Mouse (Mus musculus): ENCODE measurements around the gene Gm8108. TPM values are rescaled to one million over a fixed set of nuclear protein-coding genes. Genes with fewer than 3 reads are reported as not detected.
A peak's percentile ranks its signal among the peaks of the same experiment; 100 is the strongest.
"Not testable (repeated sequence)": the region's sequence is repeated elsewhere in the genome, so short reads cannot be mapped to it uniquely, and the experiment has no call there.

The Gm8108 gene
- polyA plus RNA-seq (2015; fragmentation: Nextera tagmentation; extraction: Ambion mirVana): 2.0 TPM in 1 of 2 replicates, not detected in the other

DNA sequence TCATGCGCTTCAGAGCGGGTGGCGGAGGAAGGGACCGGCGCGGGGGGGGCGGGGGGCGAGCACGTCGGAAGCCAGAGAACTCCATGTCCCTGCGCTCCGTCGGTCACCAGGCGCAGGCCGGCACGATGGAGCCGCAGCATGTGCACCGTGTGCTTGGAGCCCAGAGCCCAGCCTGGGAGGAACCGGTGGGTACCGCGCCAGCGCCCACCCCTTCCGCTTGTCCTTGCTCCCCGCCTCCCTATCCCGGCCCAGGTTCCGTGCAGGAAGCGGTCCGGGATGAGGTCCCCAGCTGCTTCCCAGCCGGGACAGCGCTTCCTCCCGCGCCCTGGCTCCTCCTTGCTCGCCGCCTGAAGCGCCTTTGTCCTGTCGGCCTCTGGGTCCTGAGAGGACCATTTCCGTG lies at the start of gene Gm8108:
TSS of gene Gm8108 (plus strand) at position 101 of the 400 bp plus-strand sequence.
- not testable (repeated sequence) for H3K36me3 ChIP-seq; H3K27ac ChIP-seq; ATAC-seq (replicated peaks; ENCODE audit: insufficient number of reproducible peaks, insufficient read depth, low FRiP score, low read depth); H3K27me3 ChIP-seq; H3K4me1 ChIP-seq (replicated peaks); H3K9me3 ChIP-seq (replicated peaks)
- peak within 1 kb of the TSS; percentile 70 for H3K4me2 ChIP-seq
- 0 out of 2 replicates have a peak within 1 kb of the TSS, but pooled peaks have one; percentile 38 for H3K9ac ChIP-seq
- peak within 1 kb of the TSS; percentile 50 for H3K4me3 ChIP-seq
- WGBS: 2% methylated on average over 30 of the region's 37 CpGs

DNA sequence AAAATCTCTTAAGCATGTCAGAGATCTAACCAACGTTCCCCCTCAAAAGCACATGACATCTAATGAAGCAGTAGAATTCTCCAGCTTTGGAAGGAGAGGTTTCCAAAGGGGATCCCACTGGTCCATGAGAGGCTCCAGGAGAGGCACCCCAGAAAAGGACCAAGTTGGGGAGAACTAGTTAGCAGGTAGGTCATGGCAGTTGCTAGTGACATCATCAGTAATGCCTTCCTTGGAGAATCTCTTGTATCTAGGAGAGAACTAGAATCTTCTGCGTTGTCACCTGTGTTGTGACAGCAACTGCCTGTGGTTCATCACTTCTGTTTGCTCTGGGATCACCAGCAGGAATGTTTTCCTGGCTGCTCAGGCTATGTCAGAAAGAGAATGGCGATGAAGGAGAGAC lies 26.5 kb upstream of the Gm8108 start, which contains the start of gene Gm3115:
TSS of gene Gm3115 (plus strand) at position 301 of the 400 bp plus-strand sequence.
- not testable (repeated sequence) for ATAC-seq (replicated peaks; ENCODE audit: insufficient number of reproducible peaks, insufficient read depth, low FRiP score, low read depth); H3K4me1 ChIP-seq (replicated peaks); H3K4me3 ChIP-seq; H3K9ac ChIP-seq; H3K4me2 ChIP-seq; H3K9me3 ChIP-seq (replicated peaks); H3K27ac ChIP-seq; H3K27me3 ChIP-seq; H3K36me3 ChIP-seq
- 60% methylated on average over 3 of the region's 3 CpGs for WGBS

DNA sequence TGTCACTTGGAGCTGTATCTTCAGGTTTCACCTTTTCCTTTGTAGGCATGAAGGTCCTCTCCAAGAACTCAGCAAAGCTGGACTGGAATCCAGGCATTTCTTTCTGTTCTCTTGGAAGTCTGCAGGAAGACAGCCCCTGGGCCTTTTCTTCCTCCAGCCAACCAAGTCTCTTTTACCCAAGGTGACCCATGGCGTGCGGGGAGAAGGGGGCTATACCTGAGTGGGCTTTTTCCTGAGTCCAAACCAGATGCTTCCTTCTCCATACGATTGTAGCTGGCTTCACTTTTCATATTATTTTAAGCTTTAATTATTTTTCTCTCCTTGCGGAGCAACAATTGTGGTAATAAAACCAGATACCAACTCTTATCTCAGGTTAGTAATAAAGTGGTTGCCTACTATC lies 31.3 kb downstream of the Gm8108 start:
- H3K27me3 ChIP-seq; H3K27ac ChIP-seq; H3K4me3 ChIP-seq; H3K4me1 ChIP-seq (replicated peaks); H3K9me3 ChIP-seq (replicated peaks); H3K36me3 ChIP-seq; H3K9ac ChIP-seq; H3K4me2 ChIP-seq; ATAC-seq (replicated peaks; ENCODE audit: insufficient number of reproducible peaks, insufficient read depth, low FRiP score, low read depth): not testable (repeated sequence)
- 79% methylated on average over 4 of the region's 4 CpGs for WGBS

DNA sequence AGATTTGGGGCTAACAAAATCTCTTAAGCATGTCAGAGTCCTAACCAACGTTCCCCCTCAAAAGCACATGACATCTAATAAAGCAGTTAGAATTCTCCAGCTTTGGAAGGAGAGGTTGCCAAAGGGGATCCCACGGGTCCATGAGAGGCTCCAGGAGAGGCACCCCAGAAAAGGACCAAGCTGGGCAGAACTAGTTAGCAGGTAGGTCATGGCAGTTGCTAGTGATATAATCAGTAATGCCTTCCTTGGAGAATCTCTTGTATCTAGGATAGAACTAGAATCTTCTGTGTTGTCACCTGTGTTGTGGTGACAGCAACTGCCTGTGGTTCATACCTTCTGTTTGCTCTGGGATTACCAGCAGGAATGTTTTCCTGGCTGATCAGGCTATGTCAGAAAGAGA lies 54.4 kb downstream of the Gm8108 start, which contains the start of gene Gm3127:
TSS of gene Gm3127 (plus strand) at position 301 of the 400 bp plus-strand sequence.
- not testable (repeated sequence) for ATAC-seq (replicated peaks; ENCODE audit: insufficient number of reproducible peaks, insufficient read depth, low FRiP score, low read depth); H3K27me3 ChIP-seq; H3K4me1 ChIP-seq (replicated peaks)

DNA sequence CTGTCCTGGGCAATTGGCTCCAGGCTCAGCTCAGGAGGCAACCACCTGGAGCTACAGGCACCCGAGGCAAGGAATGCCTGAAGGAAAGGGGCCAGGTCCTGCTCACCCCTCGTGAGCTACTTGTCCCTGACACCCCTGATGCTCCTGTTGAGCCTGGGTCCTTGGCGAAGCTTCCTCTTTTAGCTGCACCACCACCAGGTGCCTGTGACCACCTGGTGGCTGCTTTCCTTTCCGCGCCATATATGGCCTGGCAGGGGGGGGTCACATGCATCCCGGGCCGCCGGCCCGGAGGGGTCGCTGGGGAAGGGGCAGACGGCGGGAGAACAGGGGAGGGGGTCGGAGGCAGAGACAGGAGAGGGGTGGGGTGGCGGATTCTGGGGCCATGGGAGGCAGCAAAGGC lies 71.7 kb downstream of the Gm8108 start:
- H3K36me3 ChIP-seq; H3K9me3 ChIP-seq (replicated peaks); H3K27ac ChIP-seq; H3K4me1 ChIP-seq (replicated peaks); H3K27me3 ChIP-seq; H3K9ac ChIP-seq; ATAC-seq (replicated peaks; ENCODE audit: insufficient number of reproducible peaks, insufficient read depth, low FRiP score, low read depth): not testable (repeated sequence)
- H3K4me2 ChIP-seq: peak overlapping the region; percentile 59
- H3K4me3 ChIP-seq: peak overlapping the region; percentile 32
- 9% methylated on average over 13 of the region's 14 CpGs for WGBS

More for the DNA sequence above, 54.4 kb downstream of the Gm8108 start, which contains the start of gene Gm3127:
- H3K9ac ChIP-seq; H3K4me2 ChIP-seq; H3K4me3 ChIP-seq; H3K36me3 ChIP-seq; H3K27ac ChIP-seq; H3K9me3 ChIP-seq (replicated peaks): not testable (repeated sequence)
- WGBS: 53% methylated on average over 1 of the region's 2 CpGs

Other genes starting within 250 kb of the Gm8108 start
- not detected in 2 replicates for gene Gm2916, start 226.4 kb upstream of the Gm8108 start, polyA plus RNA-seq (2015; fragmentation: Nextera tagmentation; extraction: Ambion mirVana)
- gene Gm3029, start 178.8 kb upstream of the Gm8108 start, polyA plus RNA-seq (2015; fragmentation: Nextera tagmentation; extraction: Ambion mirVana): not detected in 2 replicates
- 0.18 TPM in 1 of 2 replicates, not detected in the other for gene Gm3095, start 147.0 kb upstream of the Gm8108 start, polyA plus RNA-seq (2015; fragmentation: Nextera tagmentation; extraction: Ambion mirVana)
- gene Gm3099, start 112.1 kb upstream of the Gm8108 start, polyA plus RNA-seq (2015; fragmentation: Nextera tagmentation; extraction: Ambion mirVana): not detected in 2 replicates
- gene Gm5796, start 86.6 kb upstream of the Gm8108 start, polyA plus RNA-seq (2015; fragmentation: Nextera tagmentation; extraction: Ambion mirVana): 0.34 and 0.78 TPM in 2 replicates
- gene Gm3115, start 26.4 kb upstream of the Gm8108 start, polyA plus RNA-seq (2015; fragmentation: Nextera tagmentation; extraction: Ambion mirVana): not detected in 2 replicates
- gene Gm3127, start 54.5 kb downstream of the Gm8108 start, polyA plus RNA-seq (2015; fragmentation: Nextera tagmentation; extraction: Ambion mirVana): not detected in 2 replicates
- 0.18 and 0.23 TPM in 2 replicates for gene Gm2974, start 72.0 kb downstream of the Gm8108 start, polyA plus RNA-seq (2015; fragmentation: Nextera tagmentation; extraction: Ambion mirVana)
- not detected in 2 replicates for gene Gm3138, start 139.1 kb downstream of the Gm8108 start, polyA plus RNA-seq (2015; fragmentation: Nextera tagmentation; extraction: Ambion mirVana)
- not detected in 2 replicates for gene Gm3149, start 206.8 kb downstream of the Gm8108 start, polyA plus RNA-seq (2015; fragmentation: Nextera tagmentation; extraction: Ambion mirVana)
- 0.16 TPM in 2 replicates for gene 2610042L04Rik, start 224.2 kb downstream of the Gm8108 start, polyA plus RNA-seq (2015; fragmentation: Nextera tagmentation; extraction: Ambion mirVana)

All from heart, embryonic 15.5 days (tissue).